In genomic region chr2:5345344-5345743, GRCm38 (mm10) we compare ENCODE assay signal across 18 mouse cellular contexts.
A peak's percentile ranks its signal among the peaks of the same experiment; 100 is the strongest.
DNase-seq lines count a peak whose midpoint lies in the region.
"Had no signal": no experiment of that assay in that cellular context is flagged by ENCODE, and none has a peak within 500 bp of the region (broad histone marks: within the 10 kb centered on the region; RNA-seq: fewer than 3 reads in every experiment).

No protein-coding gene starts in this region.

- peak; percentile 33 to 48 for DNase-seq in frontal cortex, postnatal 36 days (ENCODE audit: low spot score in 2 of 2)
- no peak for DNase-seq in frontal cortex, postnatal 14 days (ENCODE audit: low spot score in 2 of 2)
- DNase-seq in left cerebral cortex, adult 8-10 months (ENCODE audit: low spot score in 2 of 2): peak; percentile 17 to 40
- DNase-seq in left cerebral cortex, adult 11 months (ENCODE audit: low spot score): no peak
- DNase-seq in right cerebral cortex, postnatal 25 days: peak; percentile 11
- no peak for DNase-seq in right cerebral cortex, postnatal 4 days
- no peak for DNase-seq in layer of hippocampus, postnatal 36 days
- DNase-seq: adrenal gland, postnatal 25 days; cerebellum, adult 18-20 months; cerebellum, postnatal 10 days; gastrocnemius, adult 2 months; gastrocnemius, postnatal 36 days; heart, adult 2 months; heart, postnatal 10 days; kidney, adult 18-20 months; kidney, postnatal 4 days; retina, postnatal 1 day; thymus, postnatal 14 days had no signal

Comparison
In these comparisons a context has a peak if more than half of its experiments do, and no peak if none do; other contexts are left out.
1. DNase-seq: peak in frontal cortex, postnatal 36 days (2 of 2), left cerebral cortex, adult 8-10 months (2 of 2) and right cerebral cortex, postnatal 25 days (single experiment); none in frontal cortex, postnatal 14 days (0 of 2), left cerebral cortex, adult 11 months (single experiment), right cerebral cortex, postnatal 4 days (single experiment) and layer of hippocampus, postnatal 36 days (0 of 2).